Mouse (Mus musculus) bone marrow macrophage, adult 2 months (primary cell): Measurements from ENCODE around the gene Msrb3. TPM values are rescaled to one million over a fixed set of nuclear protein-coding genes. Genes with fewer than 3 reads are reported as not detected.

Experiments used
- H3K27ac ChIP-seq: 2 replicates; pipeline ENCODE4 v1.5.1; 2012; ENCODE audit warnings: low read depth, low read length; ENCODE audit not compliant: insufficient read depth
- H3K4me1 ChIP-seq: 2 replicates; pipeline ENCODE4 v1.6.1; 2012; ENCODE audit warnings: low read length; ENCODE audit not compliant: control insufficient read depth, insufficient read depth
- H3K4me3 ChIP-seq: 2 replicates; pipeline ENCODE4 v1.5.1; 2012; ENCODE audit warnings: mild to moderate bottlenecking, low read length, moderate library complexity; ENCODE audit not compliant: insufficient read depth
- CTCF ChIP-seq: IDR thresholded peaks from 2 replicates; pipeline ENCODE4 v1.5.1; 2012; ENCODE audit warnings: low read depth, mild to moderate bottlenecking, low read length, moderate library complexity
- POLR2A ChIP-seq: IDR thresholded peaks from 2 replicates; pipeline ENCODE4 v1.6.1; 2012; ENCODE audit warnings: mild to moderate bottlenecking, low read depth, low read length, borderline replicate concordance
- polyA plus RNA-seq: library from polyadenylated mRNA; stranded (reverse); fragments of >200 nt; gene quantifications from 2 replicates; pipeline ENCODE4 v1.2.4, GENCODE M21; 2012; ENCODE audit not compliant: missing spikeins, insufficient read depth, insufficient read length

The Msrb3 gene
- polyA plus RNA-seq, 1 experiment, result 0.52 TPM

GRCm38 (mm10) chr10:120864446-120864845 lies 34.5 kb downstream of the Msrb3 start:
- Histone ChIP-seq H3K4me1 (no peaks in the 10 kb centered on the region), H3K4me3 (no peak overlapping the region), H3K27ac (no peak overlapping the region)
- no peak for TF ChIP-seq CTCF
- TF ChIP-seq POLR2A, result no peak

GRCm38 (mm10) chr10:120861674-120862073 lies 37.2 kb downstream of the Msrb3 start:
- TF ChIP-seq POLR2A (no peak), CTCF (no peak)
- Histone ChIP-seq H3K4me3 (no peak overlapping the region), H3K4me1 (no peaks in the 10 kb centered on the region)

GRCm38 (mm10) chr10:120861194-120861593 lies 37.7 kb downstream of the Msrb3 start:
- TF ChIP-seq POLR2A (no peak), CTCF (peak; percentile 57)
- no peak overlapping the region for H3K27ac ChIP-seq

More at GRCm38 (mm10) chr10:120861674-120862073, 37.2 kb downstream of the Msrb3 start:
- H3K27ac ChIP-seq, result no peak overlapping the region

GRCm38 (mm10) chr10:120857531-120858001 lies 41.3 kb downstream of the Msrb3 start:
- H3K4me3 ChIP-seq, result no peak overlapping the region
- no peak for TF ChIP-seq POLR2A
- no peak for TF ChIP-seq CTCF
- no peak overlapping the region for H3K27ac ChIP-seq
- no peaks in the 10 kb centered on the region for H3K4me1 ChIP-seq

More at GRCm38 (mm10) chr10:120861194-120861593, 37.7 kb downstream of the Msrb3 start:
- no peaks in the 10 kb centered on the region for H3K4me1 ChIP-seq
- H3K4me3 ChIP-seq, result no peak overlapping the region

GRCm38 (mm10) chr10:120854329-120854728 lies 44.6 kb downstream of the Msrb3 start:
- Histone ChIP-seq H3K27ac (no peak overlapping the region), H3K4me3 (no peak overlapping the region), H3K4me1 (no peaks in the 10 kb centered on the region)
- TF ChIP-seq POLR2A (no peak), CTCF (no peak)

- no peak overlapping the region for H3K27ac ChIP-seq
- no peaks in the 10 kb centered on the region for H3K4me1 ChIP-seq
- TF ChIP-seq POLR2A (no peak), CTCF (no peak)
- no peak overlapping the region for H3K4me3 ChIP-seq
Measured at GRCm38 (mm10) chr10:120853816-120854215, 45.1 kb downstream of the Msrb3 start.

- H3K4me1 ChIP-seq, result peaks cover 7% of the 10 kb centered on the region
- no peak overlapping the region for H3K27ac ChIP-seq
- no peak overlapping the region for H3K4me3 ChIP-seq
- no peak for TF ChIP-seq POLR2A
- TF ChIP-seq CTCF, result no peak
Measured at GRCm38 (mm10) chr10:120851196-120851781, 47.6 kb downstream of the Msrb3 start.

GRCm38 (mm10) chr10:120850391-120851195 lies 48.3 kb downstream of the Msrb3 start:
- H3K4me3 ChIP-seq, result no peak overlapping the region
- peaks cover 7% of the 10 kb centered on the region for H3K4me1 ChIP-seq
- no peak overlapping the region for H3K27ac ChIP-seq
- no peak for TF ChIP-seq POLR2A
- TF ChIP-seq CTCF, result no peak

GRCm38 (mm10) chr10:120848677-120849076 lies 50.2 kb downstream of the Msrb3 start:
- peaks cover 7% of the 10 kb centered on the region for H3K4me1 ChIP-seq
- no peak for TF ChIP-seq CTCF
- TF ChIP-seq POLR2A, result no peak
- H3K27ac ChIP-seq, result peak overlapping the region; percentile 36
- no peak overlapping the region for H3K4me3 ChIP-seq

GRCm38 (mm10) chr10:120847785-120848184 lies 51.1 kb downstream of the Msrb3 start:
- TF ChIP-seq CTCF, result no peak
- TF ChIP-seq POLR2A, result no peak
- peaks cover 7% of the 10 kb centered on the region for H3K4me1 ChIP-seq
- H3K4me3 ChIP-seq, result no peak overlapping the region
- peak overlapping the region; percentile 36 for H3K27ac ChIP-seq
